Mouse (Mus musculus) frontal cortex, adult 2 months (tissue): ENCODE measurements around the gene Zfp446. TPM values are rescaled to one million over a fixed set of nuclear protein-coding genes. Genes with fewer than 3 reads are reported as not detected.
"Not testable (repeated sequence)": the region's sequence is repeated elsewhere in the genome, so short reads cannot be mapped to it uniquely, and the experiment has no call there.

ENCODE experiments used
- DNase-seq, 2 experiments: peaks; one replicate each; pipeline ENCODE4 v3.0.0; 2022; ENCODE audit warnings: low spot score in 1 of 2; ENCODE audit errors: extremely low spot score in 1 of 2
- polyA plus RNA-seq: library from polyadenylated mRNA; depleted of rRNA; stranded (reverse); fragments of >200 nt; gene quantifications from 2 replicates; pipeline ENCODE4 v1.2.3, GENCODE M21; 2012; rRNA removed

Zfp446 gene
- 14.1 and 15.1 TPM in 2 replicates for polyA plus RNA-seq

GRCm38 (mm10) chr7:12977682-12978389 is at the start of gene Zfp446:
Gene Zfp446 (plus strand): TSS chr7:12977848.
- DNase-seq: peak; percentile 98 to 99

DNA sequence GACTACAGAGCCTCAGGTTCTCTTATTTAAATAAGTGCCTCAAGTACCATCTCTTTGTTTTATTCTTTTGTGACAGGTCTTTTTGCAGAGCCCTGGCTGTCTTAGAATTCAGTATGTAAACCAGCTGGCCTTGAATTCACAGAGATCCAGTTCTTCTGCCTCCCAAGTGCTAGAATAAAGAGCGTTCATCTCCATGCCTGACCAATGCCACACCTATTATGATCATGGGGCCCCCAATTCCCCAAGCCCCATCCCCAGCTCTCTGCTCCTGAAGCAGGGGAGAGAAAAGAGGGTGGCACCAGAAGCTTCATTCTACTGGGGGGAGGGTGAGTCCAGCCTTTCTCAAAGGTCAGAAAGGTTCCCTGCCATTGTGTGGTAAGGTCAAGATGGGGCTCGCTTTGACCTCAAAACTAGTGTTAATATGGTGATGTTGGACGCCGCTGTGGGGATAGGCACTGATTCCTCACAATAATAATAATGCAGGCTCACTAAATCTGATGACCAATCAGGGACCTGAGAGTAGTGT is 44.0 kb upstream of the Zfp446 start:
- DNase-seq: no peak

DNA sequence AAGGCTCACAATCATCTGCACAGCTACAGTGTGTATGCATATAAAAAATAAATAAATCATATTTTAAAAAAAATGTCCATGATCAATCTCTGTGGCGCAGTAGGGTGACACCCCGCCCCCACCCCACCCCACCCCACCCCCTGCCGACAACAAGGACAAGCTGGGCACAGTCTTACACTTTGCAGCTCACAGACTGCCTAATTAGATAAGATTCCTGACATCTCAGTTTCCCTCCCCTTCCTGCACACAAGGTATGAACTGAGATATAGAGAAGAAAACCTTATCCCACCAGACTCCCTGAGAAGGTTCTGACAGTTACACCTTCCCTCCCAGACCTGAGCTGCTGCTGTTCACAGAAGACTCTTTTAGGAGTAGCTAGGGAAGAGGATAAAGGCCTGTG is 42.8 kb upstream of the Zfp446 start:
- DNase-seq: no peak

DNA sequence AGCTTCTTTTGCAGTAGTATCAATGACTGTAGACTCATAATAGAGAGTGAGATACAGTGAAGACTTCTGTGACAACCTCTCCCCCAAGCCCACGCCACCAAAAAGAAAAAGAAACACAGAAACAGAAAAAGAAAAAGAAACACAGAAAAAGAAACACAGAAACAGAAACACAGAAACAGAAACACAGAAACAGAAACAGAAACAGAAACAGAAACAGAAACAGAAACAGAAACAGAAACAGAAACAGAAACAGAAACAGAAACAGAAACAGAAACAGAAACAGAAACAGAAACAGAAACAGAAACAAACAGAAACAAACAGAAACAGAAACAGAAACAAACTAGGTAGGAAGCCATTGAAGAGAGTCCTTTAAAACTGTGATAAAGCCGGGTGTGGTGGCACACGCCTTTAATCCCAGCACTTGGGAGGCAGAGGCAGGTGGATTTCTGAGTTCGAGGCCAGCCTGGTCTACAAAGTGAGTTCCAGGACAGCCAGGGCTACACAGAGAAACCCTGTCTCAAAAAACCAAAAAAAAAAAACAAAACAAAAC is 40.3 kb upstream of the Zfp446 start:
- not testable (repeated sequence) for DNase-seq

GRCm38 (mm10) chr7:12940599-12940998 is 37.0 kb upstream of the Zfp446 start:
- DNase-seq: no peak

GRCm38 (mm10) chr7:12943488-12943887 is 34.2 kb upstream of the Zfp446 start:
- DNase-seq: no peak

- peak; percentile 98 to 99 for DNase-seq
These were observed 28.4 kb upstream of the Zfp446 start for GRCm38 (mm10) chr7:12949032-12949871.

GRCm38 (mm10) chr7:12949872-12950229 is 27.8 kb upstream of the Zfp446 start:
- DNase-seq: no peak

GRCm38 (mm10) chr7:12954896-12955295 is 22.8 kb upstream of the Zfp446 start:
- DNase-seq: no peak

GRCm38 (mm10) chr7:12957511-12957910 is 20.1 kb upstream of the Zfp446 start:
- no peak for DNase-seq

DNA sequence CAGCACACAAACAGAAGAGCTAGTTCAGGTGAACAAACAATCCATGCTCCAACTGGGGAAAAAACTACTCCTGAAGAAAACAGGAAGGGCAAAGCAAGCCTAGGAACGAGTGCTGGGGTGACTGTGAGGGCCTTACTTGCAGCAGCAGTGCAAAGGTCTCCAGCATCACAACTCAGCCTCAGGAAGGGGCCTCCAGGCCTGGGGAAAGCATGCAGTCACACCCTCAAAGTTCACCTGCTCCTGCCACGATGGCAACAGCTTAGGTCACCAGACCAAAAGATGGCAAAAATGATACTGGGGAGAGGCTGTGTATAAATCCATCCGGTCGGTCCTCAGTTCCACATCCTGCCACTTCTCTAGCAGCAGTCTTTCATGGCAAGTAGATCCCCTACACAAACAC is 18.7 kb upstream of the Zfp446 start:
- no peak for DNase-seq

DNA sequence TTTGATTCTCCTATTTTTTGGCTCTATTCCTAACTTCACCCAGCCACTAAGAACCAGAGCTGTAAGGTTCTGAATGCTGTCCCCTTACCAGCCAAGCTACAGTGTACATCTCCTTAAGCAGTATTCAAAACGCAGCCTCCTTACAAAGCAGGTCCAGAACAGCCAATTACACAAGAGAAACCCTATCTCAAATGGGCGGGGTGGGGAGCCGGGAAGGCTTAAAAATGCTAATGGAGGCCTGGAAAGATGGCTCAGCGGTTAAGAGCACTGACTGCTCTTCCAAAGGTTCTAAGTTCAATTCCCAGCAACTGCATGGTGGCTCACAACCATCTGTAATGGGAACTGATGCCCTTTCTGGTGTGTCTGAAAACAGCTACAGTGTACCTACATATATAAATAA is 17.9 kb upstream of the Zfp446 start:
- DNase-seq: no peak

DNA sequence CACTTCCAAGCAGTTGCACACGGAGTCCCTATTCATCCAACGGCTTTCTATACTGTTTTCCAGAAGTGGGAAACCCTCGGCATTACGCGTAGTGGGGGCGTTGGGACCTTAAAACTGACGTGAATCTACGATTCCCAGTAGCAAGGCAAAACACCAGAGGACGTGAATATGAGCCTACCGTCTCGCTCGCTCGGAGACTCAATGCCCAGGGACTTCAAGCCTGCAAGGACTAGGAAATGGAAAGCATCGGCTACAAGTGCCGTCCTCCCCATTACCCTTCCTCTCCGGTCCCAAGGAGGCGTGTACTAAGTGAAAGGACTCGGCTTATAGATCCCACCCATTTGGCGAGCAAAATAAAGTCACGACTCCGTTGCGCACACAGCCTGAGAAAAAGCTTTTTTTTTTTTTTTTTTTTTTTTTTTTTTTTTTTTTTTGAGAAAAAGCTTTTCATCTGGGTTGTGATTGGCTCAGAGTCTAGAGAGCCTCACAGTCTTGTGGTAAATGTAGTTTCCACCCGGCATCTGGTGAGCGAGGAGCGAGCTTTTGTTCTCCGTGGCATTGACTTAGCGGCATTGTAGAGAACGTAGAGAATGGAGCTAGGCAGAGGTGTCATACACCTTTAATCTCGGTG is 16.0 kb upstream of the Zfp446 start:
- DNase-seq: peak in 1 of 2 experiments; percentile 70

DNA sequence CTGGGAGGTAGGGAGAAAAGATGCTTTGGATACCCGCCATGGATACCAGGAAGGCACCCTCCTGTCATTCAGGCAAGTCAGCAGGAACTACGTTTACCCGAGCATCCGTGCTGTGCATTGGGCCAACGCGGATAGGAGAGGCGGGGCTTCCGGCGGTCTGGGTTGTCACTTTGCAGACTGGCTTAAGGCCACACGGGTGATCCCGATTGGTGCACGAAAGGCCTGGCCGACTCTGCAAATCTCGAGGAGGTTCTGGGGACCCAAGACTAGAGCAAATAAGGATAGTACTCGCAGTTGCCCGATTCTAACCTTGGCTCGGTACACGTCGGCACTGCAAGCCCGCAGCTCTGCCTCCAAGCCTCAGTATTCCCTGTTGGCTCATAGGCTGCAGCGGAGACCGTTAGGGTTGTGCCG is 12.0 kb upstream of the Zfp446 start, which contains the start of gene Zfp324:
Zfp324 (plus strand) TSS at position 161 of the 414 bp plus-strand sequence.
- DNase-seq: peak; percentile 93 to 94

GRCm38 (mm10) chr7:12966104-12966845 is 11.4 kb upstream of the Zfp446 start:
- peak in 1 of 2 experiments; percentile 52 for DNase-seq

GRCm38 (mm10) chr7:12970906-12971305 is 6.7 kb upstream of the Zfp446 start:
- DNase-seq: no peak

GRCm38 (mm10) chr7:12978931-12979722 is 1.5 kb downstream of the Zfp446 start:
- DNase-seq: no peak

DNA sequence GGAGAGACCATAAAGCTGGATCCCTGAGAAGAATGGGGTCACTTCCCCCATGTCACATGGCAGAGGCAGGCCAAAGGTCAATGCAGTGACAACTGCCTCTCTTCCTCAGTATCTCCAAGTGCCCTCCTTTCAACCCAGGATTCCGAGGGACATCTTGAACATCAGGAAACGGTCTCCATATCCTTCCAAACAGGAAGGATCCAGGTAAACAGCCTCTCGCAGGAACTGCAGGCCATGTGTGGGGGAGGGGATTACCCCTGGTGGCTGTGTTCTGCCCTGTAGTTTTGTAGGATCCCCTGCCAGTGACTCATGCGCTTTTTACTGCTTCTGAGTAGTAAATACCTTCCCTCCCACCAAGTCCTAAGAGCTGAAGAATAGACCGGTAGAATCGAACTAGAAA is 2.1 kb downstream of the Zfp446 start:
- DNase-seq: no peak

DNA sequence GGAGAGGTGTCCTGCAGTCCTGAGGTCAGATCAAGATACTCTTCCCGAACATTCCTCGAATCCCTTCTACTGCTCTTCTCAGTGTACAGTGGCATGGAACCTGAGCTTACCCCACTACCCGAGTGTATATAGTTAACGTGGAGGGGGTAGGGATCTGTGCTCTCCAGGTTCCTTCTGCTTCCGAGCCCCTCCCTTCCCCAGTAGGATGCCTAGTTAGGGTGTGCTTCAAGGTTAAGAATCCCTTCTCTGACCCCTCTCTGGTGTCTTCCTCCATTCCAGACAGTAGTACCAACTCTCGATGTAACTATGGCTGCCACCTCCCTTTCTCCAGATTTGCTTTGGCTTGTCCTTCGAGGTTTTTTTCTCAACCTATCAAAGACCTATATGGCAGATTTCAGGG is 2.6 kb downstream of the Zfp446 start:
- DNase-seq: no peak
